Mouse (Mus musculus): ENCODE results near the gene Nelfcd. TPM values are rescaled to one million over a fixed set of nuclear protein-coding genes. Genes with fewer than 3 reads are reported as not detected.

The Nelfcd gene
- total RNA-seq (2017), result 43.4 and 50.9 TPM in 2 replicates

DNA sequence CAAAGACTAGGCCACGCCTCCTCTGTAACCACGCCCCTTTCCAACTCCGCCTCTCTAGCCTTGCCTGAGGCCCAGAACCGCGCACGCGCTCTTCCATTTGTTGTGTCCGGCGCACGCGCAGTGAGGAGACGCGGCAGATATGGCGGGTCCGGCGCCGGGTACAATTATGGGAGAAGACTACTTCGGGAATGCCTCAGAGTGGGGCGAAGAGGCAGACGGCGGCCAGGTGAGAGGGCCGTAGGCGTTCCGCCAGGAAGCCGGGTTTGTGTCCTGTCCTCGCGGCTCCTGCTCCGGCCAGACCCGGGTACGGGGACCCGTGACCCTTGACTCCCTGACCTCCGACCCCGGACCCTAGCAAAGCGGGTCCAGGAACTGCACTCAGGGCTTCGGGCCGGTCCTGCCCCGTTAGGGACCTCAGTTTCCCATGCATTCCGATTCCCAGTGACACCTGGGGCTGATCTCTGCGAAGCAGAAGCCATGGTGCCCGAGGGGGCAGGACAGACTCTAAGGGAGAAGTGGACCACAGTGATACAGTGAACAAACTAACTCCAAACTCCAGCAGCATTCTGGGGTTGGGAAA lies at the start of gene Nelfcd:
Gene Nelfcd (plus strand): TSS at position 74 of the 580 bp plus-strand sequence.
- ATAC-seq (replicated peaks in 1 of 2; ENCODE audit: insufficient read depth in 1 of 2, low FRiP score in 2 of 2, low TSS enrichment in 1 of 2, low read depth in 1 of 2, poor library complexity in 2 of 2, severe bottlenecking in 2 of 2), result peak; percentile 96 to 98

DNA sequence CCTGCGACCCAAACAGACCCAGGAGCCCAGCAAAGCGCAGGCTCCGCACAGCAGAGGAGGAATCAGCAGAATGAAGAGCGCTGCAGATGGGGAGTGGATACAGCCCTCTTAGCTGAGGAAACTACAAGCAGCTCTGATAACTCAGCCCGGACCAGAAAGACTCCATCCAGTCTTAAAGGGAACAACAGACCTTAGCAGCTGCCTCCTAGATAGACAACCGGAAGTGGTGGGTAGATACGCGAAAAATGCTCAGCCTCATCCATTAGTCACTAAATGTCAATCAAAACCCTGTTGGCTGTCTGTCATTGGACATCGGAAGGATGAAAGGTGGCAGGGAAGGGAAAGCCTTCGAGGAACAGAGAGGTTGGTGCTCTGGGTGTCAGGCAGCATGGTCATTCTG lies 49.0 kb upstream of the Nelfcd start:
- no peak for ATAC-seq (replicated peaks in 1 of 2; ENCODE audit: insufficient read depth in 1 of 2, low FRiP score in 2 of 2, low TSS enrichment in 1 of 2, low read depth in 1 of 2, poor library complexity in 2 of 2, severe bottlenecking in 2 of 2)

GRCm38 (mm10) chr2:174381021-174381420 lies 34.6 kb upstream of the Nelfcd start:
- ATAC-seq (replicated peaks in 1 of 2; ENCODE audit: insufficient read depth in 1 of 2, low FRiP score in 2 of 2, low TSS enrichment in 1 of 2, low read depth in 1 of 2, poor library complexity in 2 of 2, severe bottlenecking in 2 of 2), result no peak

- ATAC-seq (replicated peaks in 1 of 2; ENCODE audit: insufficient read depth in 1 of 2, low FRiP score in 2 of 2, low TSS enrichment in 1 of 2, low read depth in 1 of 2, poor library complexity in 2 of 2, severe bottlenecking in 2 of 2), result no peak
Observed at GRCm38 (mm10) chr2:174391936-174392335, 23.7 kb upstream of the Nelfcd start.

DNA sequence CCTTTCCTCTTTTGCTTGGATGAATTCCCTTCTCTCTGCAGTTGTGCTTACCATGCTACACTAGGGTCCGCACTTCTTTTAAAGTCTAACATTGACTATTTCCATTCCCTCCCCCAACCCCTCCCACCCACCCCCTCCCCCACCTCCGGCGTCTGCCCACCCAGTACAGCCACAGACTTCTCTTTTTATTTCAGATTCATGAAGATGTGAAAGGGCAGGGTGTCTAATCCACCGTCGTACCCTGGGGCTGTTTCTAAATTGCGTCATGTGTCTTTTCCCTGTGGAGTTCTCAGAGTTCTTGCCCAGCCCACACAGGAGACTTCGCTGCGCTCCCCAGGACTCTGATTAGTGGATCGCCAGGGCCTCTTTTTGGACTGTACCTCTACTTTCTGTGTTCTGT lies 23.1 kb upstream of the Nelfcd start:
- ATAC-seq (replicated peaks in 1 of 2; ENCODE audit: insufficient read depth in 1 of 2, low FRiP score in 2 of 2, low TSS enrichment in 1 of 2, low read depth in 1 of 2, poor library complexity in 2 of 2, severe bottlenecking in 2 of 2), result no peak

DNA sequence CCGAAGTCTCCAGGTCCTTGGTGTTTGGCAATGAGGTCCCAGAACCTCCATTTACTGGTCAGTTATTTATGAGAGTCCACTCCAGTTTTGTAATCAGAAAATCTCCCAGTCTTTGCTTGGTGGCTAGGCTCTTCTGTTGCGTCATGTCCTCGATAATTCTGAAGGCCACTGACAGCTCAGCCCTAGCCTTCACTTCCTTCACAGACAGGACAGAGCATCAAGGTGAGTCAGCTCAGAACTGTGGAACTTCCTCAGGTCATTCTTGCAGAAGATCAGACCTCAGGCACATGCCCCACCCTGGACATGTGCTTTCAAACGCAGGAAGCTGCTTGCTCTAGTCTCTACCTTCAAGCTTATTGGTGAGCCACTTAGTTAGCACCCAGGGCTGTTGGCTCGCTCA lies 22.2 kb upstream of the Nelfcd start:
- ATAC-seq (replicated peaks in 1 of 2; ENCODE audit: insufficient read depth in 1 of 2, low FRiP score in 2 of 2, low TSS enrichment in 1 of 2, low read depth in 1 of 2, poor library complexity in 2 of 2, severe bottlenecking in 2 of 2), result no peak

DNA sequence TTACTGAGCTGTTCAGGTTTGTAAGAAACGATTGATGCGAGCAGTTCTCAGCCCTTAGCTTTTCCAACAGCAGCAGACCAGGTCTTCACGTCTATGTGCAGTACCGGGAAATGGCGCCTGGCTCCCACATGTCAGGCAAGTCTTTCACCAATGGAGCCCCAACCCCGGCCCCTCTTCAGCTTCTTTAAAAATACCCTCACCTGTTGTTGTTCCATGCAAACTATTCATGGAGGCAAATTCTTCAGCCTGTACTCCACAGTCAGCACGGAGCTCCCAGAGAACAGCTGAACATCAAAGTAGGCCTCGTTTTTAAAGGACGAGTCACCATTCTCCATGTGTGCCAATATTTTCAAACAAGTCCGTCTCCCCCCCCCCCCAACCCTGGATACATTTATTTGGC lies 19.0 kb upstream of the Nelfcd start:
- no peak for ATAC-seq (replicated peaks in 1 of 2; ENCODE audit: insufficient read depth in 1 of 2, low FRiP score in 2 of 2, low TSS enrichment in 1 of 2, low read depth in 1 of 2, poor library complexity in 2 of 2, severe bottlenecking in 2 of 2)

DNA sequence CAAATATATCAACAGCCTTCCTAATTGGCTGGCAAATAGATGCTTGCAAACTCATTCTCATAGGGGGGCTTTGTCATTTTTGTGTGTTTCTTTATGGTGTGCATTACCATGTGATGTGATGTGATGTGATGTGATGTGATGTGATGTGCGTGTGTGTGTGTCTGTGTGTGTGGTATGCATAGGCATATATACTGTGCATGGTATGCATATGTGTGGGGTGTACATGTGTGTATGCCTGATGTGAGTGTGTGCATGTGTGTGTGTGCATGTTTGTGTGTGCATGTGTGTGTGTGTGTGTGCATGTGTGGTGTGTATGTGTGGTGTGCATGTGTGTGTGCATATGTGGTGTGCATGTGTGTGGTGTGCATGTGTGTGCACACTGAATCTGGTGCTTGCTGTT lies 18.5 kb upstream of the Nelfcd start:
- ATAC-seq (replicated peaks in 1 of 2; ENCODE audit: insufficient read depth in 1 of 2, low FRiP score in 2 of 2, low TSS enrichment in 1 of 2, low read depth in 1 of 2, poor library complexity in 2 of 2, severe bottlenecking in 2 of 2), result no peak

- no peak for ATAC-seq (replicated peaks in 1 of 2; ENCODE audit: insufficient read depth in 1 of 2, low FRiP score in 2 of 2, low TSS enrichment in 1 of 2, low read depth in 1 of 2, poor library complexity in 2 of 2, severe bottlenecking in 2 of 2)
Observed at GRCm38 (mm10) chr2:174397881-174398280, 17.7 kb upstream of the Nelfcd start.

DNA sequence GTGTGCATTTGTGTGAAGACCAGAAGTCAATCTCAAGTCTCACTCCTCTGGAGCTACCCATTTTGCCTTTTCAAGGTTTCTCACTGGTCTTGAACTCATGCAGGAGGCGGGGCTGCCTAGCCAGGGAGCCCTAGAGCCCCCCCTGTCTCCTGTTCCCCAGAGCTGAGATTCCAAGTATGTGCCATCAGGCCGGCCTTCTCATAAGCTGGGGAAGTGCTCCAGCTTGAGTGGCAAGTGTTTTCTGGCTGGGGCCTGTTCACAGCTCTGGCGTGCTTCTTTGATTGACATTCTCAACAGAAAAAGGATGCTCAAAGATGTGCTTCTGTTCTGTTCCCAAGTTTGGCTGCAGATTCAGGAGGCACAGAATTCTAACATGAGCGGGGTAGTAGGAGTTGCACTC lies 15.2 kb upstream of the Nelfcd start:
- ATAC-seq (replicated peaks in 1 of 2; ENCODE audit: insufficient read depth in 1 of 2, low FRiP score in 2 of 2, low TSS enrichment in 1 of 2, low read depth in 1 of 2, poor library complexity in 2 of 2, severe bottlenecking in 2 of 2), result no peak

DNA sequence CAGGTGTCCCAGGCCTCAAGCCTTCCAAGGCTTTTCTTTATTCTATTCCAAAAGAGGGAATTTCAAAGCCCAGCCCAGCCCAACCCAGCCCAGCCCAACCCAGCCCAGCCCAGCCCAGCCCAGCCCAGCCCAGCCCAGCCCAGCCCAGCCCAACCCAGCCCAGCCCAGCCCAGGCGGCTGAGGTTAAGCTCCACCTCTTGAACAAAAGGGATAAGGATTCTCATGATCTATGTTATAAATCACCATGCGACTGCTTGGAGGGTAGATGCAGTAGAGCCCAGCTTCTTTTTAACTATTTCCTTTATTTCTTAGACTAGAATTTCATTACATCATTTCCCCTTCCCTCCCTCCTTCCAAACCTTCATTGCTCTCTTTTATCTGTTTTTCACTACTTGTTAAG lies 5.4 kb upstream of the Nelfcd start:
- ATAC-seq (replicated peaks in 1 of 2; ENCODE audit: insufficient read depth in 1 of 2, low FRiP score in 2 of 2, low TSS enrichment in 1 of 2, low read depth in 1 of 2, poor library complexity in 2 of 2, severe bottlenecking in 2 of 2), result no peak

- no peak for ATAC-seq (replicated peaks in 1 of 2; ENCODE audit: insufficient read depth in 1 of 2, low FRiP score in 2 of 2, low TSS enrichment in 1 of 2, low read depth in 1 of 2, poor library complexity in 2 of 2, severe bottlenecking in 2 of 2)
Observed at GRCm38 (mm10) chr2:174413127-174413526, 2.5 kb upstream of the Nelfcd start.

DNA sequence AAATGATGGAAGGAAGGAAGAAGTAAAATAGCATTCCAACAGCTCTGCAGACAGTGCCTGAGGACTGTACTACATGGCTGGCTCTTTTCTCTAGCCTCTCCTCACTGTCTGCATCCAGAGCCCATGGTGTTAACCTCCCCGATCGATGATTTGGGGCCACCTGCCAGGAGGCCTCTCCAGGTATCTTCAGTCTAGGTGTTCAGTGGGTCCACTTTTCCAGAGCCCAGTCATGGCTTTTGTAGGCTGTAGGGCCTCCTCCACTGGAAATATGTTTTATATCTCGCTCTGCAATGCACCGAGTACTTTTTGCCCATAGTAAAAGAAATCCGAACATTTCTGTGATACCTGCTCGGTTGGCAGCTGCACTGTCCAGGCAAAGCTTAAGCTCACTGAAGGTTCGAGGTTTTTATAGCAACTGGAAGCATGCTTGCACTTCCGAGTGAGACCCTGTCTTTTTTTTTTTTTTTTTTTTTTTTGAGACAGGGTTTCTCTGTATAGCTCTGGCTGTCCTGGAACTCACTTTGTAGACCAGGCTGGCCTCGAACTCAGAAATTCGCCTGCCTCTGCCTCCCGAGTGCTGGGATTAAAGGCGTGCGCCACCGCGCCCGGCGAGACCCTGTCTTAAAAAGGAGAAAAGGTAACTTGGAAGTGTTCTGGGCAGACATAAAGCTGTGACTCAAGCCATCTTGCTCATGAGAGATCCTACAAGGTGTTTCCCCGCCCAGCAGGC lies 438 bp upstream of the Nelfcd start:
- ATAC-seq (replicated peaks in 1 of 2; ENCODE audit: insufficient read depth in 1 of 2, low FRiP score in 2 of 2, low TSS enrichment in 1 of 2, low read depth in 1 of 2, poor library complexity in 2 of 2, severe bottlenecking in 2 of 2), result no peak

GRCm38 (mm10) chr2:174421107-174421506 lies 5.5 kb downstream of the Nelfcd start:
- no peak for ATAC-seq (replicated peaks in 1 of 2; ENCODE audit: insufficient read depth in 1 of 2, low FRiP score in 2 of 2, low TSS enrichment in 1 of 2, low read depth in 1 of 2, poor library complexity in 2 of 2, severe bottlenecking in 2 of 2)

GRCm38 (mm10) chr2:174424301-174425085 lies 8.9 kb downstream of the Nelfcd start:
- ATAC-seq (replicated peaks in 1 of 2; ENCODE audit: insufficient read depth in 1 of 2, low FRiP score in 2 of 2, low TSS enrichment in 1 of 2, low read depth in 1 of 2, poor library complexity in 2 of 2, severe bottlenecking in 2 of 2), result no peak

DNA sequence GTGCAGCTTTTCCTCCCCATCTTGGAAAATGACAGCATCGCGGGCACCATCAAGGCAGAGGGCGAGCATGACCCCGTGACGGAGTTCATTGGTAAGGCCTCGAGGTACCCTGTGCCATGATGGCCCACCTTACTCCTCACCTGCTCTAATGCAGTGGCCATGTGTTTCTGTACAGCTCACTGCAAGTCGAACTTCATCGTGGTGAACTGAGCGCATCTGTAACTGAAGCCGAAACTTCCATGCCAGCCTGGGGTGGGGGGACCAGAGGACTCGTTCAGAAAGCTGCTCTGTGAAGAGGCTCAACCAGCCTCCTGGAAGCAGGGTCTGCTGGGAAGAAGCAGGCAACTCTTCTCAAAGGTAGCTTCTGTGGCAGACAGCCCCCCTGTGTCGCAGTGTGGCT lies 11.3 kb downstream of the Nelfcd start:
- no peak for ATAC-seq (replicated peaks in 1 of 2; ENCODE audit: insufficient read depth in 1 of 2, low FRiP score in 2 of 2, low TSS enrichment in 1 of 2, low read depth in 1 of 2, poor library complexity in 2 of 2, severe bottlenecking in 2 of 2)

- ATAC-seq (replicated peaks in 1 of 2; ENCODE audit: insufficient read depth in 1 of 2, low FRiP score in 2 of 2, low TSS enrichment in 1 of 2, low read depth in 1 of 2, poor library complexity in 2 of 2, severe bottlenecking in 2 of 2), result no peak
Observed at GRCm38 (mm10) chr2:174428076-174428835, 12.7 kb downstream of the Nelfcd start.

Data from hematopoietic stem cell, adult 5-6 weeks (primary cell).